Mouse (Mus musculus) olfactory bulb, adult 2 months (tissue): ENCODE data around the gene Cenpl. TPM values are rescaled to one million over a fixed set of nuclear protein-coding genes. Genes with fewer than 3 reads are reported as not detected.

Experiments
- H3K27ac ChIP-seq: fragments of 200-500 bp; 2 replicates; pipeline ENCODE4 v1.5.1; 2012; ENCODE audit warnings: low read depth, low read length; ENCODE audit not compliant: insufficient read depth
- H3K4me1 ChIP-seq: fragments of 200-500 bp; 2 replicates; pipeline ENCODE4 v1.6.1; 2012; ENCODE audit warnings: low read length; ENCODE audit not compliant: control insufficient read depth, insufficient read depth
- H3K4me3 ChIP-seq: fragments of 200-500 bp; 2 replicates; pipeline ENCODE4 v1.5.1; 2012; ENCODE audit warnings: mild to moderate bottlenecking, low read depth, low read length, moderate library complexity; ENCODE audit not compliant: insufficient read depth
- CTCF ChIP-seq: fragments of 200-500 bp; IDR thresholded peaks from 2 replicates; pipeline ENCODE4 v1.5.1; 2012; ENCODE audit warnings: low read depth, mild to moderate bottlenecking, low read length, moderate library complexity; ENCODE audit not compliant: insufficient read depth
- POLR2A ChIP-seq: fragments of 200-500 bp; IDR thresholded peaks from 2 replicates; pipeline ENCODE4 v1.6.1; 2012; ENCODE audit warnings: mild to moderate bottlenecking, low read depth, low read length, moderate library complexity; ENCODE audit not compliant: insufficient read depth
- WGBS: fragments of 180-500 bp; shearing (Covaris S2); methylation state at CpG from one replicate; pipeline ENCODE4 v1.1.7; 2018; 5-methylcytosine and 5-hydroxymethylcytosine counted together
- polyA plus RNA-seq: library from polyadenylated mRNA; stranded (reverse); fragments of >200 nt; gene quantifications from 2 replicates; pipeline ENCODE4 v1.2.4, GENCODE M21; 2012; ENCODE audit warnings: low replicate concordance; ENCODE audit not compliant: missing spikeins, insufficient read depth, insufficient read length

The Cenpl gene
- polyA plus RNA-seq, 1 experiment, result not detected

DNA sequence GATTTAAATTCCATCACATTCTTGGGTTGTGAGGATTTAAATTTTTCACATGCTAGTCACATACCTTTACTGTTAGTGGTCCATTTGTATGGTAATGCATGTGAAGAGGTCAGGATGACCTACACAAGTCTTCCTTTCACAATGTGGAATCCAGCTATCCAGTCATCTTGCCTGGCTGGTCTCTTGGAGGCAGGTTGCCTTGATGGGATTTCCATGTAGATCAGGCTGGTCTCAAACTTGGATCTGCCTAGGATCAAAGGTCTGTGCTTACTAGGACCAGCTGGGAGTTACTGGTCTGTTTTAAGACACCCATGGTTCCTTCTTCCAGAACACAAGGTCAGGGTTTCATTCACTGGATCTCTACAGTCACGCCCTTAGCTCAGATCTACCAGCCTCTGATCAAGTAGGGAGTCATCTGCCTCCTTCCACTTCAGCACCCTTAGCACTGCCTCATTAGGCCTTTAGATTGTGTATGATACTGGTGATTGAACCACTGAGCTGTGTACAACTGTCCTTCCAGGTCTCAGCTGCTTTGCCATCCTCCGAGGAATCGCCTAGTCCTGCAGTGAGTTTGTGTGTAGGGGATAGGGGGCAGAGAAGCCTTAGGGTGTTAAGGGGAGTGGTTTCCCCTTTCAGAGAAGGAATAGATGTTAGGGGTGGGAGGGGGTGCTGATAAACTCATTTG is 30.6 kb upstream of the Cenpl start:
- WGBS, result 33% methylated on average over 3 of the region's 3 CpGs
- Histone ChIP-seq H3K4me3 (no peak overlapping the region), H3K27ac (no peak overlapping the region; the same call in 1 of the 2 replicates), H3K4me1 (no peaks in the 10 kb centered on the region)
- no peak for TF ChIP-seq POLR2A
- no peak for TF ChIP-seq CTCF

DNA sequence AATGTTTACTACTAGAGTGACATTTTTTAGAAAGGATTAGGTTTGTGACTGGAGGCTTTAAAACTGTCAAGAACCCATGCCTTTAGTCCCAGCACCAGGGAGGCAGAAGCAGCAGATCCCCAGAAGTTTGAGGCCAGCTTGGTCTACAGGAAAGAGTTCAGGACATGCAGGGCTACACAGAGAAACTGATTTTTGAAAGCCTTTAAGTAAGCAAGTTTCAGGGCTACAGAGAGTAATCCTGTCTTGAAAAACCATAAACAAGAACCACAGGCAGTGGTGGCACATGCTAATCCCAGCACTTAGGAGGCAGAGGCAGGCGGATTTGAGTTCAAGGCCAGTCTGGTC is 30.1 kb upstream of the Cenpl start:
- 60% methylated on average over 1 of the region's 1 CpGs for WGBS
- no peak for TF ChIP-seq POLR2A

DNA sequence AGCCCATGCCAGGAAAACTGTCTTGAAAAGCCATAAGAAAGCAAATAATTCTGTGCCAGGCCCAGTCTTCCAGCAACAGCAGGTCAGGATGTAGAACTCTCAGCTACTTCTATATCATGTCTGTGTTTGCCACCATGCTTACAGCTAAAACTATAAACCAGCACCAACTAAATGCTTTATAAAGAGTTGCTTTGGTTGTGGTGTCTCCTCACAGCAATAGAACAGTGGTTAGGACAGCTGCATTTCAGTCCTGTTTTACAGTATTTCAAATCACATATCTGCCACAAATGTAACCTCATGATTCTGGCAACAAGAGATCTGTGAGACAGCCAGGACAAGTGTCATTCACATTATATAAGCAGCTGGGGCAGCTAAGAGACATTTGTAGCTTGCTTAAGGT is 29.7 kb upstream of the Cenpl start:
- H3K27ac ChIP-seq, result no peak overlapping the region

More for the DNA sequence above, 30.1 kb upstream of the Cenpl start:
- no peak overlapping the region for H3K4me3 ChIP-seq
- H3K27ac ChIP-seq, result no peak overlapping the region
- no peaks in the 10 kb centered on the region for H3K4me1 ChIP-seq

DNA sequence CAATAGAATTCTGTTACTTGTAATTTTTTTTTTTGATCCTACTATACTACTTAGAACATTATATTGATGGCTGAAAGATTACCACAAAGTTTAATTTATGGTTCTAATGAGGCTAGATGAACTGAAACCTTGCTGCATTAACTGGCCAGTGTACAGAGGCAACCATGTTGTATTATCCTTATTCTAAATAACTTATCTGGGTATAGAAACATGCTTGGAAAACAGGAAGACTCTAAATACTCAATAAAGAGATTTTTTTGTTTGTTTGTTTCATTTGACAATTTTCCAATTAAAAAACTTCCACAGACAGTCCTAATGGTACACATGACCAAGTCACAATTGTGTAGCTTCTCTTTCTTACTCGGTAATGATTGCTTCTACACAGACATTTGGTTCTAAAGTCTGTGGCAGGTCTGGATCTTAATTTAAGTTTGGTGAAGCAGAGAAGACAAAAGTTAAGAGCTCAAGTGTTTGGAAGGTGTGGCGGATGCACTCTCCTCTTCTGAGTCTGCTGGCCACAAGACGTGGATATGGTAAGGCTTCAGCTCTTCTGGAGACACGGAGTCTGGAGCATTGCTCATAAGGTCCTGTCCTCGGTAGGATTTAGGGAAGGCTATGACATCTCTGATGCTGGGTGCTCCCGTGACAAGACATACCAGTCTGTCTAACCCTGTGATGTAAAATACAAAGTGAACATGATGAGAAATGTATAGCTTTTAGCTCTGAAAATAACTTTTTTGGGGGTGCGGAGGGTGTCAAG is 29.1 kb upstream of the Cenpl start:
- TF ChIP-seq POLR2A (no peak), CTCF (no peak)
- Histone ChIP-seq H3K27ac (no peak overlapping the region), H3K4me3 (no peak overlapping the region), H3K4me1 (no peaks in the 10 kb centered on the region)
- WGBS, result 92% methylated on average over 7 of the region's 7 CpGs

More for the DNA sequence above, 29.7 kb upstream of the Cenpl start:
- Histone ChIP-seq H3K4me3 (no peak overlapping the region), H3K4me1 (no peaks in the 10 kb centered on the region)
- TF ChIP-seq POLR2A, result no peak
- TF ChIP-seq CTCF, result no peak

DNA sequence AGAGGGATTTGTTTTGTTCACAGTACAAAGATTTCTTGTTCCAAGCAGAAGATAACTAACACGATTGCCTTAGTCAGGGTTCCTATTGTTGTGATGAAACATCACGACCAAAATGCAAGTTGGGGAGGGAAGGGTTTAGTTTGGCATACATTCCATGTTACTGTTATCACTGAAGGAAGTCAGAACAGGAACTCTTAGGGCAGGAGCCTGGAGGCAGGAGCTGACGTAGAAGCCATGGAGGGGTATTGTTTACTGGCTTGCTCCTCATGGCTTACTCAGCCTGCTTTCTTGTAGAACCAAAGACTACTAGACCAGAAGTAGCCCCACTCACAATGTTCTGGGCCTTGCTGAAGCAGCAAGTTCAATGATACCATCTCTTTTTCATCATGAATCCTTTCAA is 23.5 kb upstream of the Cenpl start:
- WGBS, result 86% methylated on average over 3 of the region's 3 CpGs

DNA sequence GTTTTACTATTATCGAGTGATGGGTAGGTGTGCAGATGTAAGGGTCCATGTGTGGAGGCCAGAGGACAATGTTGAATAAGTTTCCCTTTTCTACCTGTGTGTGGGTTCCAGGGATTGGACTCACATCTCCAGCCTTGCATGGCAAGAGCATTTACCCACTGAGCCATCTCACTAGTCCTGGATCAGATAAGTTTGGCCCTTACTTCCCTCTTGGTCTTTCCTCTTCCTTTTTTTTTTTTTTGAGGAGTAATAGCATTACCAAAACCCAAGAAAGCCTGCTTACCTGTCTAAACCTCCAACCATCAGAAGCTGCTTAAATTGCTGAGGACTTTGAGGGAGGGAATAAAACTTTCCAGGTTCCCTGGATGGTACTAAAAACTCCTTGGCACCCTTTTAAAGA is 13.3 kb upstream of the Cenpl start:
- no peak overlapping the region for H3K4me3 ChIP-seq
- H3K4me1 ChIP-seq, result no peaks in the 10 kb centered on the region
- no peak overlapping the region for H3K27ac ChIP-seq
- TF ChIP-seq POLR2A (no peak), CTCF (no peak)
- 95% methylated on average over 1 of the region's 1 CpGs for WGBS

More for the DNA sequence above, 23.5 kb upstream of the Cenpl start:
- no peak for TF ChIP-seq CTCF
- no peak for TF ChIP-seq POLR2A
- H3K4me3 ChIP-seq, result no peak overlapping the region
- no peak overlapping the region for H3K27ac ChIP-seq
- no peaks in the 10 kb centered on the region for H3K4me1 ChIP-seq

DNA sequence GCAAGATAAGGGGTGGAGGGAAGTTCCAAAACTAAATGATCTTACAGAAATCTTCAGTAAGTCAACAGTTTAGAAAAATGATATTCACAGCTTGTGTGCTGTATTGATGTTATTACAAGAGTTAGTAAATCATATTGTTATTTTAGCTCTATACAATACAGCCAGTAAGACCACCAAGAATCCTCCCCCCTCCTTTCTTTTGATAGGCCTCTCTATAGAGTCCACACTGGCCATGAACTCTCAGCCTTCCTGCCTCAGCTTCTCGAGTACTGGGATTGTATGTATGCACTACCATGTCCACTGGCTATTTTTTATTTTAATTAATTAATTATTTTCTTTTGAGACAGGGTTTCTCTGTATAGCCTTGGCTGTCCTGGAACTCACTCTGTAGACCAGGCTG is 7.2 kb upstream of the Cenpl start:
- H3K4me1 ChIP-seq, result no peaks in the 10 kb centered on the region
- 76% methylated on average over 1 of the region's 1 CpGs for WGBS
- no peak for TF ChIP-seq POLR2A
- TF ChIP-seq CTCF, result no peak
- no peak overlapping the region for H3K27ac ChIP-seq
- no peak overlapping the region for H3K4me3 ChIP-seq

DNA sequence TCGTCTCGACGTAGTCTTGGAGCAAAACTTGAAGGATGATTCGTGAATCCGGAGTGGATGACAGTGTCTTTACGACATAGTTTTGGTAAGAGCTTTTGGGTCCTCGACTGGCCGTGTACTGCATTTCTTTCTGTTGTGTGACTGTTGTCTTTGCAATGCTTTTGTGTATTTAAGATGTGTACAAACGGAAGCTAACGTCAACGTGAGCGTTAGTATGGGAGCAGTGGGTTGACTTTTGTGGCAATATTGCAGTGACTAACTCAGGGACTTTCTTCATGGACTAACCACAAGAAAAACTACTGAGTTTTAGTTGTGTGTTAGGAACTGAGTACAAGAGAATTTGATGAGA is 733 bp downstream of the Cenpl start:
- no peak overlapping the region for H3K27ac ChIP-seq
- WGBS, result under 1% methylated on average over 12 of the region's 12 CpGs
- H3K4me3 ChIP-seq, result peak overlapping the region; percentile 74
- TF ChIP-seq CTCF, result no peak
- no peak for TF ChIP-seq POLR2A
- peaks cover 3% of the 10 kb centered on the region; the same call in 1 of the 2 replicates for H3K4me1 ChIP-seq

DNA sequence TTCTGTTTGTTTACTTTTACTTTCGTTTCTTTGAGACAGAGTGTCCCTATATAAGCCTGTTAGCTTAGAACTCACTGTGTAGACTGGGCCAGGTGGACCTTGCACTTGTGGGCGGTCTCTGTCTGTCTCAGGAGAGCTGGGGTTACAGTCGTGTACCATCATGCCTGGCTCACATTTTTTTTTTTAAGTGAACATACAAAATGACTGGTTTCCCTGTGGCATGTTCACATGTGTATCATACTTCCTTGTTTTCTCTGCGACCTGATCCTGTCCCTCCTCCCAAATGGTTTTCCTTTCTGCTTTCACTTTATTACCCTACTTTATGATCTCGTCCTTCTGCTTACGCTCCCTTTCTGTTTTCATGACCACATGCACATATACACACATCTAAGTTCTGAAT is 5.7 kb downstream of the Cenpl start:
- TF ChIP-seq CTCF (no peak), POLR2A (no peak)
- H3K4me1 ChIP-seq, result peaks cover 3% of the 10 kb centered on the region; the same call in 1 of the 2 replicates
- no peak overlapping the region for H3K27ac ChIP-seq
- WGBS, result 86% methylated on average over 6 of the region's 6 CpGs
- no peak overlapping the region for H3K4me3 ChIP-seq

DNA sequence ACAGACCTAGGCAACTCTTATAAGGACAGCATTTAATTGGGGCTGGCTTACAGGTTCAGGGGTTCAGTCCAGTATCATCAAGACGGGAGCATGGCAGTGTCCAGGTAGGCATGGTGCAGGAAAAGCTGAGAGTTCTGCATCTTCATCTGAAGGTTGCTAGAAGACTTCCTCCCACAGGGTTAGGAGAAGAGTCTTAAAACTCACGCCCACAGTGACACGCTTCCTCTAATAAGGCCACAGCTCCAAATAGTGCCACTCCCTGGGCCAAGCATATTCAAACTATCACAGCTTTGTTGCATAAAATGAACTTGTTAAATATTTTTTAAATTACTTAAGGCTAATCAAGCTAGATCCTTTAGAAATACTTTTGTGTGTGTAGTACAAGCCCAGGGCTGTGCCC is 6.7 kb downstream of the Cenpl start:
- Histone ChIP-seq H3K27ac (no peak overlapping the region), H3K4me3 (no peak overlapping the region), H3K4me1 (peaks cover under 1% of the 10 kb centered on the region; the same call in 1 of the 2 replicates)
- TF ChIP-seq CTCF (no peak), POLR2A (no peak)
- WGBS, result 92% methylated on average over 3 of the region's 3 CpGs
